Mouse (Mus musculus): ENCODE measurements around the gene Hoxb13.

- no peak for TF ChIP-seq POLR2A (IDR thresholded peaks at IDR 0.05; ENCODE audit: control insufficient read depth, low read depth, low read length)
- no peak for TF ChIP-seq CTCF (IDR thresholded peaks at IDR 0.05; ENCODE audit: control insufficient read depth, insufficient read depth, insufficient replicate concordance, low read depth, low read length)
Observed at GRCm38 (mm10) chr11:96189810-96190522, 4.2 kb upstream of the Hoxb13 start.

Measured in testis, adult 2 months (tissue).